Mouse (Mus musculus) Patski (cell line): ENCODE data around the gene Sema3f. TPM values are rescaled to one million over a fixed set of nuclear protein-coding genes. Genes with fewer than 3 reads are reported as not detected.
"Not testable (repeated sequence)": the region's sequence is repeated elsewhere in the genome, so short reads cannot be mapped to it uniquely, and the experiment has no call there.

Source experiments
- ATAC-seq: fragments of 100-300 bp; one replicate; pipeline ENCODE4 v1.8.0; 2021
- CTCF ChIA-PET: fragments of 350-600 bp; sonication (Branson Sonifier 250); formaldehyde crosslinking; loops from one replicate; lab custom pipeline; 2022; ENCODE audit warnings: inconsistent platforms; lab: Charles Lee
- POLR2A ChIA-PET: fragments of 350-600 bp; sonication (Branson Sonifier 250); formaldehyde crosslinking; loops from one replicate; lab custom pipeline; 2022; ENCODE audit warnings: antibody characterized with exemption, inconsistent platforms; lab: Charles Lee
- DNase-seq: peaks from one replicate; pipeline ENCODE4 v3.0.0-alpha.2; 2011; ENCODE audit warnings: low read depth, low spot score
- H3K27me3 ChIP-seq: fragments of 371-371 bp; one replicate; pipeline ENCODE4 v1.5.1; 2021
- CTCF ChIP-seq: fragments of 100-300 bp; IDR thresholded peaks from one replicate; pipeline ENCODE4 v1.5.1; 2021
- in situ Hi-C: fragments of 300-500 bp; cut with MboI; formaldehyde crosslinking; loops from 3 replicates; pipeline ENCODE4 v1.11.1; 2018; ENCODE audit warnings: low pct_unique_long_range_greater_than_20kb, mixed read lengths
- polyA plus RNA-seq: library from polyadenylated mRNA; unstranded; gene quantifications from one replicate; pipeline ENCODE4 v1.2.3, GENCODE M21; 2021

The Sema3f gene
- polyA plus RNA-seq, 1 experiment from 2014 or later = 272 TPM

GRCm38 (mm10) chr9:107682405-107682804, 27.9 kb downstream of the Sema3f start:
- ATAC-seq = no peak
- DNase-seq = no peak
- POLR2A ChIA-PET = interaction anchor here (1.5 kb wide), 1 partner anchor 16 kb away, joined by 3 read pairs; no protein-coding TSS in a partner anchor
- CTCF ChIA-PET = interaction anchor here (2.0 to 2.2 kb wide), 2 partner anchors 37 to 55 kb away, joined by 5 to 10 read pairs; no protein-coding TSS in a partner anchor
- H3K27me3 ChIP-seq = no peaks in the 10 kb centered on the region
- in situ Hi-C loops = no loop called here
- TF ChIP-seq CTCF = no peak

- CTCF ChIA-PET = interaction anchor here (1.0 to 2.3 kb wide), 3 partner anchors 33 to 59 kb away, joined by 5 to 15 read pairs (median 8); no protein-coding TSS in a partner anchor
- POLR2A ChIA-PET = interaction anchor here (1.1 kb wide), 1 partner anchor 59 kb away, joined by 3 read pairs; no protein-coding TSS in a partner anchor
- no peaks in the 10 kb centered on the region for H3K27me3 ChIP-seq
- TF ChIP-seq CTCF = no peak
- ATAC-seq (no peak), DNase-seq (no peak)
- in situ Hi-C loops = loop anchor here (5.0 kb wide), 2 partner anchors 37 to 72 kb away; partner anchors contain the start of gene Sema3b
These were observed 30.8 kb downstream of the Sema3f start, which contains the start of gene Gnat1 for GRCm38 (mm10) chr9:107679501-107679900. TSS of gene Gnat1 (minus strand) at chr9:107679712.

GRCm38 (mm10) chr9:107678861-107679260, 31.4 kb downstream of the Sema3f start:
- no peak for TF ChIP-seq CTCF
- DNase-seq (no peak), ATAC-seq (no peak)
- in situ Hi-C loops = loop anchor here (5.0 kb wide), 2 partner anchors 37 to 72 kb away; partner anchors contain the start of gene Sema3b
- H3K27me3 ChIP-seq = no peaks in the 10 kb centered on the region
- ChIA-PET CTCF (interaction anchor here (0.9 to 2.3 kb wide), 3 partner anchors 32 to 59 kb away, joined by 4 to 15 read pairs (median 8); no protein-coding TSS in a partner anchor), POLR2A (no interaction called here)

GRCm38 (mm10) chr9:107677819-107678526, 32.3 kb downstream of the Sema3f start:
- CTCF ChIA-PET = interaction anchor here (0.6 to 5.2 kb wide), 6 partner anchors 31 to 68 kb away, joined by 3 to 61 read pairs (median 7); no protein-coding TSS in a partner anchor
- not testable (repeated sequence) for H3K27me3 ChIP-seq, ATAC-seq
- POLR2A ChIA-PET = interaction anchor here (2.1 kb wide), 1 partner anchor 33 kb away, joined by 13 read pairs; no protein-coding TSS in a partner anchor
- in situ Hi-C loops = loop anchor here (5.0 kb wide), 2 partner anchors 36 to 71 kb away; partner anchors contain the start of gene Sema3b
- DNase-seq = peak; percentile 42

GRCm38 (mm10) chr9:107677091-107677784, 33.0 kb downstream of the Sema3f start:
- POLR2A ChIA-PET = interaction anchor here (0.7 to 2.1 kb wide), 3 partner anchors 32 to 79 kb away, joined by 3 to 13 read pairs (median 3); no protein-coding TSS in a partner anchor
- TF ChIP-seq CTCF = no peak
- H3K27me3 ChIP-seq = no peaks in the 10 kb centered on the region
- ATAC-seq = no peak
- DNase-seq = no peak
- CTCF ChIA-PET = interaction anchor here (0.6 to 5.2 kb wide), 9 partner anchors 16 to 69 kb away, joined by 3 to 61 read pairs (median 3); no protein-coding TSS in a partner anchor
- in situ Hi-C loops = loop anchor here (5.0 kb wide), 2 partner anchors 35 to 70 kb away; partner anchors contain the start of gene Sema3b

- ChIA-PET POLR2A (interaction anchor here (0.6 to 2.1 kb wide), 3 partner anchors 12 to 78 kb away, joined by 3 to 13 read pairs (median 5); no protein-coding TSS in a partner anchor), CTCF (interaction anchor here (1.0 to 5.2 kb wide), 11 partner anchors 14 to 70 kb away, joined by 3 to 61 read pairs (median 5); no protein-coding TSS in a partner anchor)
- TF ChIP-seq CTCF = no peak
- ATAC-seq (no peak), DNase-seq (no peak)
- H3K27me3 ChIP-seq = no peaks in the 10 kb centered on the region
- in situ Hi-C loops = loop anchor here (5.0 kb wide), 2 partner anchors 34 to 69 kb away; partner anchors contain the start of gene Sema3b
These were observed 34.0 kb downstream of the Sema3f start for GRCm38 (mm10) chr9:107676302-107676701.

- ChIA-PET POLR2A (interaction anchor here (0.6 to 2.1 kb wide), 2 partner anchors 11 to 31 kb away, joined by 5 to 13 read pairs; no protein-coding TSS in a partner anchor), CTCF (interaction anchor here (1.1 to 5.2 kb wide), 8 partner anchors 13 to 71 kb away, joined by 3 to 61 read pairs (median 4); no protein-coding TSS in a partner anchor)
- ATAC-seq (no peak), DNase-seq (no peak)
- TF ChIP-seq CTCF = no peak
- in situ Hi-C loops = loop anchor here (5.0 kb wide), 2 partner anchors 33 to 68 kb away; partner anchors contain the start of gene Sema3b
- no peaks in the 10 kb centered on the region for H3K27me3 ChIP-seq
These were observed 34.5 kb downstream of the Sema3f start for GRCm38 (mm10) chr9:107675671-107676301.

GRCm38 (mm10) chr9:107674609-107675429, 35.5 kb downstream of the Sema3f start:
- ChIA-PET CTCF (interaction anchor here (1.2 to 5.2 kb wide), 6 partner anchors 12 to 72 kb away, joined by 3 to 61 read pairs (median 5); no protein-coding TSS in a partner anchor), POLR2A (no interaction called here)
- in situ Hi-C loops = loop anchor here (5.0 kb wide), 2 partner anchors 33 to 68 kb away; partner anchors contain the start of gene Sema3b
- ATAC-seq (no peak), DNase-seq (no peak)
- TF ChIP-seq CTCF = no peak
- H3K27me3 ChIP-seq = no peaks in the 10 kb centered on the region
